ENCODE assay signal across 27 mouse cellular contexts in genomic region chr14:76295411-76296169, GRCm38 (mm10).
DNase-seq lines count a peak whose midpoint lies in the region; ATAC-seq lines count a peak whose summit lies in the region.
"Had no signal": no experiment of that assay in that cellular context is flagged by ENCODE, and none has a peak within 500 bp of the region (broad histone marks: within the 10 kb centered on the region; RNA-seq: fewer than 3 reads in every experiment).

No protein-coding gene starts in this region.

- no peaks in the 10 kb centered on the region for H3K9me3 ChIP-seq in lung, embryonic 16.5 days (ENCODE audit: control insufficient read depth, low read length)
- H3K9me3 ChIP-seq: embryonic facial prominence, embryonic 13.5 days; forebrain, embryonic 10.5 days; forebrain, embryonic 15.5 days; heart, embryonic 12.5 days; kidney, embryonic 15.5 days; limb, embryonic 13.5 days; neural tube, embryonic 13.5 days had no signal

- WGBS in lung, embryonic 16.5 days: 43% methylated on average over 18 of the region's 18 CpGs

- no peaks in the 10 kb centered on the region for H3K27me3 ChIP-seq in lung, embryonic 16.5 days (ENCODE audit: control insufficient read depth, insufficient read depth, low read depth, low read length)
- H3K27me3 ChIP-seq: embryonic facial prominence, embryonic 13.5 days; forebrain, embryonic 15.5 days; heart, embryonic 12.5 days; kidney, embryonic 15.5 days; limb, embryonic 13.5 days; neural tube, embryonic 13.5 days had no signal

- H3K4me2 ChIP-seq in lung, embryonic 16.5 days (ENCODE audit: low read depth, low read length): peak overlapping the region; percentile 29
- H3K4me2 ChIP-seq: embryonic facial prominence, embryonic 13.5 days; forebrain, embryonic 15.5 days; heart, embryonic 12.5 days; hindbrain, embryonic 14.5 days; kidney, embryonic 15.5 days; limb, embryonic 13.5 days; liver, embryonic 11.5 days; midbrain, embryonic 11.5 days; neural tube, embryonic 13.5 days had no signal

- peaks cover 2% of the 10 kb centered on the region; the same call in 1 of the 2 replicates for H3K4me1 ChIP-seq in lung, embryonic 16.5 days (replicated peaks; ENCODE audit: control insufficient read depth, insufficient read depth, low read length)
- H3K4me1 ChIP-seq: forebrain, embryonic 15.5 days; heart, embryonic 12.5 days; kidney, embryonic 15.5 days had no signal

- H3K4me3 ChIP-seq in lung, embryonic 16.5 days (ENCODE audit: low read length): no peak overlapping the region; the same call in 1 of the 2 replicates
- H3K4me3 ChIP-seq: embryonic facial prominence, embryonic 13.5 days; forebrain, embryonic 10.5 days; forebrain, embryonic 15.5 days; heart, embryonic 12.5 days; kidney, embryonic 15.5 days; layer of hippocampus, adult 2 months; limb, embryonic 13.5 days; neural tube, embryonic 13.5 days had no signal

- peak; percentile 46 for DNase-seq in urinary bladder, postnatal 14 days (ENCODE audit: low spot score)
- DNase-seq in urinary bladder, postnatal 4 days (ENCODE audit: low spot score in 2 of 2): no peak
- DNase-seq in lung, postnatal 36 days: peak; percentile 58
- DNase-seq in thymus, postnatal 14 days: no peak
- no peak for DNase-seq in gastrocnemius, adult 18-20 months (ENCODE audit: low spot score)
- DNase-seq: adrenal gland, postnatal 14 days; cerebellum, adult 18-20 months; cerebellum, postnatal 10 days; gastrocnemius, postnatal 14 days; heart, adult 11 months; kidney, adult 11 months; retina, postnatal 1 day; right cerebral cortex, postnatal 14 days had no signal

- H3K9ac ChIP-seq in lung, embryonic 16.5 days (ENCODE audit: low read length): no peak overlapping the region
- H3K9ac ChIP-seq: embryonic facial prominence, embryonic 13.5 days; forebrain, embryonic 15.5 days; heart, embryonic 12.5 days; hindbrain, embryonic 14.5 days; kidney, embryonic 15.5 days; limb, embryonic 13.5 days; neural tube, embryonic 13.5 days had no signal

- H3K36me3 ChIP-seq in lung, embryonic 16.5 days (ENCODE audit: control insufficient read depth, insufficient read depth, low read length): no peaks in the 10 kb centered on the region
- H3K36me3 ChIP-seq: embryonic facial prominence, embryonic 13.5 days; forebrain, embryonic 10.5 days; forebrain, embryonic 15.5 days; heart, embryonic 12.5 days; kidney, embryonic 15.5 days; limb, embryonic 13.5 days; neural tube, embryonic 13.5 days had no signal

- ATAC-seq in lung, embryonic 16.5 days (ENCODE audit: low read depth): peak; percentile 77
- no peak for ATAC-seq in monocyte, adult 5-6 weeks (replicated peaks; ENCODE audit: insufficient number of reproducible peaks, low FRiP score, low TSS enrichment, poor library complexity, severe bottlenecking)
- ATAC-seq: forebrain, embryonic 15.5 days; inflammation-experienced regulatory T-cells, adult 6 months had no signal

- no peak overlapping the region for H3K27ac ChIP-seq in lung, embryonic 16.5 days (ENCODE audit: low read length)
- H3K27ac ChIP-seq: embryonic facial prominence, embryonic 13.5 days; forebrain, embryonic 10.5 days; forebrain, embryonic 15.5 days; hindbrain, embryonic 14.5 days; kidney, embryonic 15.5 days; layer of hippocampus, adult 2 months; limb, embryonic 13.5 days; neural tube, embryonic 13.5 days had no signal

Comparison
In these comparisons a context has a peak if more than half of its experiments do, and no peak if none do; other contexts are left out.
1. DNase-seq: peak in urinary bladder, postnatal 14 days (single experiment) and lung, postnatal 36 days (single experiment); none in urinary bladder, postnatal 4 days (0 of 2), thymus, postnatal 14 days (single experiment) and gastrocnemius, adult 18-20 months (single experiment).